Mouse (Mus musculus) cerebellum, adult (tissue): ENCODE data around the gene Gm14434.
"Not testable (repeated sequence)": the region's sequence is repeated elsewhere in the genome, so short reads cannot be mapped to it uniquely, and the experiment has no call there.

Experiments
- ATAC-seq: cut with Nextera tagmentation; 2 replicates; pipeline ENCODE4 v1.9.2; 2017; ENCODE audit warnings: mild to moderate bottlenecking, moderate library complexity, mixed read lengths; ENCODE audit not compliant: insufficient number of reproducible peaks, low FRiP score, low TSS enrichment

Gm14434 gene

GRCm38 (mm10) chr2:176486683-176487082 lies at the start of gene Gm14434:
Gene Gm14434, minus strand, starts transcription at chr2:176486783.
- ATAC-seq, result not testable (repeated sequence)

- ATAC-seq, result not testable (repeated sequence)
Measured at GRCm38 (mm10) chr2:176520756-176521155, 34.2 kb upstream of the Gm14434 start, which contains the start of gene Zfp967. Gene Zfp967, plus strand, starts transcription at chr2:176521056.

- ATAC-seq, result not testable (repeated sequence)
Measured at GRCm38 (mm10) chr2:176423294-176423693, 63.3 kb downstream of the Gm14434 start, which contains the start of gene Gm14435. Gene Gm14435, plus strand, starts transcription at chr2:176423594.
